Mouse (Mus musculus) gastrocnemius, postnatal 36 days (tissue): ENCODE results near the gene S100a13. TPM values are rescaled to one million over a fixed set of nuclear protein-coding genes. Genes with fewer than 3 reads are reported as not detected.

Experiments
- DNase-seq, 2 experiments: peaks; one replicate each; pipeline ENCODE4 v3.0.0; 2022
- intact Hi-C: fragments of 180-260 bp; cut with DNase I; formaldehyde crosslinking; loops from one replicate; pipeline ENCODE4 v1.15.1; 2025
- total RNA-seq, 2 experiments: library from RNA; stranded (reverse); gene quantifications; 2 replicates each; pipeline ENCODE4 v1.2.3; 2021

Gene S100a13
- total RNA-seq, 2 experiments from 2014 or later: 9.2 to 9.6 TPM

DNA sequence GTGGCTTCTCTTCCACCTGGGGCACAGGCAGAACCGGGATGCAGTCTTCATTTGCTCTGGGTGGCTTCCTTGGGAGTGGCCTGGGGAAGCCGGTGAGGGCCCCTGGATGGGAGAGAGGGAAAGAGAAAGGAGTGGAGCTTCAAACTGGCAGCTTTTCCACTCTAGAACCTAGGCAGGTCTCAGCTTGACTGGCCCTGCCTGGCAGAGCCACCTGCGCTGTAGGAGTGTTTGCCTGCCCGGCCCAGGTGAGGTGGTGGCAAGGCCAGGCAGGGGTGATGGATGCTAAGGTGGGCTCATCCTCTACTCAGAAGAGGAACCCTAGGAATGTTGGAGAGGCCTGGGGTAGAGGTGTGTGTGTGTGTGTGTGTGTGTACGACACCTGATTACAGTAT, 23.7 kb downstream of the S100a13 start:
- intact Hi-C loops: no loop called here
- no peak for DNase-seq

DNA sequence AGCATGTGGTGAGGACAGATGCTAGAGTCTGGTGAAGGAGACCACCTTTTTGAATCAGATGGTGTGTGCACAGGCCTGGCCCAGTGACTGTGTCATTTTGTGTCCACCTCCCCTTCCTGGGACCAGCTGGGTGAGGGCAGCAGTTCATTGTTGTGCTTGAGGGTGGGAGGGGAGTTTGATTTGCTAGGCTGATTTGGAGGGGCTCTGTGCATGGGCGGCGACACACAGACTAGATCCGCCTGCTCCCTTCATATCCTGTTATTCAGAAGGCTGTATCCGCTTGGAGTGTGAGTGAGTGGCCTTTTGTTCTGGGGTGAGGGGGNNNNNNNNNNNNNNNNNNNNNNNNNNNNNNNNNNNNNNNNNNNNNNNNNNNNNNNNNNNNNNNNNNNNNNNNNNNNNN, 26.7 kb downstream of the S100a13 start:
- DNase-seq: no peak
- intact Hi-C loops: loop anchor here (5.0 kb wide), 1 partner anchor 36 kb away; no protein-coding TSS in a partner anchor

DNA sequence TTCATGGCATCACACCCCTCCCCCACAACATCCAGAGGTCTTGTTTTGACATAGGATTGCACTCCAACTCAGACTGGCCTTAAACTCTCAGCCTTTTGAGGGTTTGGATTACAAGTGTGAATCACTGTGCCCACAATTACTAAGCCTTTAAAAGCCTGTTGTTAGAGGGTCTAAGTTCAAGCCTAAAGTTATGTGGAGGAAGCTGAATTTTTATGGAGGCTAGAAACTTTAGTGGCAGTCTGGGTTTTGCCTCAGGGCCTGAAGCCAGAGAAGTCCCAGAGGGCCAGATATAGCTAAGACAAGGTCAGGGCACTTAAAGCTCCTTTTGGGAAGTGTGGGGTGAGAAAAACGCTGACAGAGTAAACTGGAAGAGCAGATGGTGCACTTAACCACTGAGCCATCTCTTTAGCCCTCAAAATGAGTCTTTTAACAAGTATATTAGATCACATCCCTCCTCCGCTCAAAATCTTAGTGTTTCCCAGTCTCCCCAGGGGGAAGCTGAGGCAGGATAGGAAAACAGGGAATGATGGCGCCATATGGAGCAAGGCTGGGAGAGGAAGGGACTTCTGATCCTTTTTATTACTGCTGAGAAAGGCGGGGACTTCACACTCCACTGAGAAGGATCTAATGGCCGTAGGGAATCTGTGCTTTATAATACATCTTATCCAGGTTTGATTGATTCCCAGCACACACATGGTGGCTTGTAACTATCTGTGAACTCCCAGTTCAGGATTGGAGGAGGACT, 35.6 kb downstream of the S100a13 start:
- intact Hi-C loops: no loop called here
- DNase-seq: no peak

DNA sequence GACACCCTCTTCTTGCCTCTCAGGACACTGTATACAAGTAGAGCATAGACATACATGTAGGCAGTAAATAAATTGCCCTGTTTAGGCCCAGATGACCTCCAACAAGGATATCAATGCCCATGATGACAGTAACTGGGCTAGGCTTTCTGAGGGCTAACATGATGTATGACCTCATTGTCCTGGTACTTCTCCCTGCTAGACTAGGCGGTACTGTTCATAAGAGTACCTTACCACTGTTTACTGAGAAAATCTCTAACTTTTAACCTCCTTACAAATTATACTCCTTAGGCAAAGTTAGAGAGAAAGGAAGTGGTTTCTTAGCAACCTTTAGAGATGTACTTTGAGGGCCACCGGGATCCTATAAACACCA, 36.2 kb downstream of the S100a13 start:
- DNase-seq: no peak
- intact Hi-C loops: no loop called here

DNA sequence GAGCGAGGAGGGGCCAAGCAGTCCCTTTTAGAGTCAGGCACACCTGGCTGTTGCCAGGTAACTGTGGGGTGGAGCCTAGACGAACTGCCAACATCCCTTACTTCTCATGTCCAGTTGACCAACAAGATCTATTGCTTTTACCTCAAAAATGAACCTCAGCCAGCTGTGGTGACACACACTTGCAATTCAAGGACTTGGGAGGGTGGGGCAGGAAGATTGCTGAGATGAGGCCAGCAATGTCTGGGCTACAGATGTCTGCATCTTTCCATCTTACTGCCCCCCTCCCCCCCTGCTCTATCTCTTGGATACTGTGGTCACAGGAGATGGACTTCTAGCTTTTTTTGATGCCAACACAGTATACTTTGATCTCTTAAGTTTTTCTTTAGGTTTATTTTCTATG, 38.0 kb downstream of the S100a13 start:
- intact Hi-C loops: no loop called here
- no peak for DNase-seq

DNA sequence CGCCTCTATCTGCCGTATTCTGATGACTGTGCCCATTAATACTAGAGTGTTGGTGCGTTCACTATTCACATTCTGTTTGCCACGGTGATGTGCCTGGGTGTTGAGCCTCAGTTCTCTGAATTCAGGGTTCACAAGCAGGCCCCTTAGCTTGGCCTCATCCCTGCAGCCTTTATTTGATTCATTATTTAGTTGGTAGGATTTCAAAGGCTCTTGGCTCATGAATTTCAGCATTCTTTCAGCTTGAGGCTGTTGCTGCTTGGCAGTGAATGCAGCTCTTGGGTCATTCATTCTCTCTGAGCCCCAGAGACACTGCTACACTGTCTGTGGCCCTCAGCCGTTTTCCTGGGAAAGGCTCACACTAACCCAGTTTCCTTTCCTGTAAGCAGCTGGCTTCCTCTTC, 41.7 kb downstream of the S100a13 start:
- intact Hi-C loops: no loop called here
- DNase-seq: no peak

DNA sequence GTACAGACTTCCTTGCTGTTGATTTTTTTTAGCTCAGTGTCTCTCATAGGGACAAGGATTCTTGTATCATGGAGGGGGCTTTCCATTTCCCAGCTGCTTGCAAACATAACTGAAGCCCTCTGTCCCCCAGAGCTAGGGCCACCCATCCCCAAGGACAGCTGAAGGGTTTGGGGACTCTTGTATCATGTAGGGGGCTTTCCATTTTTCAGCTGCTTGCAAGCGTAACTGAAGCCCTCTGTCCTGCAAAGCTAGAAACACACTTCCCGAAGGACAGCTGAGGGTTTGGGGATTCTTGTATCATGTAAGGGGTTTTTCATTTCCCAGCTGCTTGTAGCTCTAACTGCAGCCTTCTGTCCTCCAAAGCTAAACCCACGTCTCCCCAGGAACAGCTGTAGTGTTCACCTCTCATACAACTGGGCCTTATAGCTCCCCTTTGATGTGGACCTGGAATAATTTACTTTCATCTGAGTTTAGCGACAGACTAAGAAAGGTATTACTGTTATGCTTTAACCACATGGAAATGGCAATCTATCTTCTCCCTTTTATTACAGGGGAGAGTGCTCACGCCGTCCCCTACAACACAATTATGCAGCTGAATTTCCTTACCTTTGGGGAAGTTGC, 45.9 kb downstream of the S100a13 start, which contains the start of gene S100a3:
Gene S100a3 (plus strand): TSS at position 571 of the 621 bp plus-strand sequence.
- intact Hi-C loops: no loop called here
- DNase-seq: no peak

Other genes with a start within 250 kb of the S100a13 start
- gene Dennd4b, start 249.2 kb upstream of the S100a13 start, total RNA-seq: 10 to 100 TPM; 78.4 to 81.8 TPM
- 10 to 100 TPM; 36.1 to 50.1 TPM for gene Gatad2b, start 221.3 kb upstream of the S100a13 start, total RNA-seq
- under 1 TPM; 0.59 to 0.91 TPM for gene Slc27a3, start 124.5 kb upstream of the S100a13 start, total RNA-seq
- gene Ints3, start 80.8 kb upstream of the S100a13 start, total RNA-seq: 10 to 100 TPM; 14.3 to 15.0 TPM
- gene Npr1, start 48.6 kb upstream of the S100a13 start, total RNA-seq: 1 to 10 TPM; 5.7 to 6.1 TPM
- 10 to 100 TPM; 23.8 to 25.4 TPM for gene Ilf2, start 38.3 kb upstream of the S100a13 start, total RNA-seq
- 10 to 100 TPM; 58.8 to 68.7 TPM for gene Snapin, start 23.4 kb upstream of the S100a13 start, total RNA-seq
- gene Chtop, start 4.9 kb upstream of the S100a13 start, total RNA-seq: 10 to 100 TPM; 84.4 to 90.1 TPM
- gene S100a1, start within 50 bp of the S100a13 start, total RNA-seq: 100 to 1,000 TPM; 120 to 124 TPM
- under 1 TPM in 1 of 2 experiments, not detected in 1; 0.30 TPM for gene S100a14, start 12.4 kb downstream of the S100a13 start, total RNA-seq
- gene S100a16, start 22.8 kb downstream of the S100a13 start, total RNA-seq: 10 to 100 TPM; 58.6 to 63.8 TPM
- not detected for gene S100a3, start 46.1 kb downstream of the S100a13 start, total RNA-seq
- gene S100a2, start 75.8 kb downstream of the S100a13 start, total RNA-seq: not detected
- gene Gm42674, start 87.5 kb downstream of the S100a13 start, total RNA-seq: not detected
- gene S100a4, start 89.3 kb downstream of the S100a13 start, total RNA-seq: 10 to 100 TPM; 16.4 to 16.5 TPM
- gene S100a5, start 94.1 kb downstream of the S100a13 start, total RNA-seq: under 1 TPM in 1 of 2 experiments, not detected in 1; 0.72 TPM
- gene S100a6, start 98.4 kb downstream of the S100a13 start, total RNA-seq: 10 to 100 TPM; 61.9 to 77.2 TPM
- under 1 TPM in 1 of 2 experiments, not detected in 1; 0.28 TPM for gene S100a7a, start 139.6 kb downstream of the S100a13 start, total RNA-seq
- gene S100a8, start 154.5 kb downstream of the S100a13 start, total RNA-seq: not detected
- gene S100a9, start 181.3 kb downstream of the S100a13 start, total RNA-seq: not detected
- gene Pglyrp4, start 212.5 kb downstream of the S100a13 start, total RNA-seq: not detected